Mouse (Mus musculus) heart, postnatal 14 days (tissue): ENCODE data around the gene Depdc7. TPM values are rescaled to one million over a fixed set of nuclear protein-coding genes. Genes with fewer than 3 reads are reported as not detected.

Source experiments
- DNase-seq, 2 experiments: peaks; one replicate each; pipeline ENCODE4 v3.0.0; 2021 to 2022
- intact Hi-C: fragments of 180-260 bp; cut with DNase I; formaldehyde crosslinking; loops from one replicate; pipeline ENCODE4 v1.15.1; 2025
- long read RNA-seq, 2 experiments: library from polyadenylated mRNA; stranded (forward); transcript quantifications; one replicate each; pipeline ENCODE4 v2.0.0; 2021
- total RNA-seq, 2 experiments: library from RNA; stranded (reverse); gene quantifications; 2 replicates each; pipeline ENCODE4 v1.2.3; 2021

Gene Depdc7
- 1 to 10 TPM; 1.4 to 1.6 TPM for total RNA-seq
- long read RNA-seq, experiment 1, partial matches to known transcripts = 0 of 2 reads
- long read RNA-seq, experiment 1, other reads (novel, unspliced or antisense) = 0 of 2 reads
- long read RNA-seq, experiment 2, partial matches to known transcripts = 0 of 2 reads
- long read RNA-seq, experiment 2, other reads (novel, unspliced or antisense) = 0 of 2 reads

DNA sequence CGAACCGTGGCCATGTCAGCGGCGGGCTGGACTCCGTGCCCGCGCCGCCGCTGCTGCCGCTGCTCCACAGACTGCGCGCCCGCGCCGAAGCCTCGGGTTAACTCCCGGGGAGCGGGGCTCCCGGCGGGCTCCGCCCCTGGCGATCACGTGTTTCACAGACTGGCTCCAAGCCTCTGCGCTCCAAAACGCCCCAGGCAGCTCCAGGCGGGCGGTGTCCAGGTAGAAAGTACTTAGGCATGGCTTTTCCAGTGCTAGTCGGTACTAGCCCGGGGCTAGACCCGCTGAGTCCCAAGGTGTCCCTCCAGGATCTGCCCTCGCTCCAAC is at the start of gene Depdc7:
TSS of gene Depdc7 (minus strand) at position 138 of the 324 bp plus-strand sequence.
- intact Hi-C loops = no loop called here
- peak; percentile 91 to 94 for DNase-seq

- no peak for DNase-seq
- intact Hi-C loops = loop anchor here (1.0 to 10.0 kb wide), 2 partner anchors 89 to 330 kb away; no protein-coding TSS in a partner anchor
These were observed 32.1 kb upstream of the Depdc7 start for GRCm38 (mm10) chr2:104774763-104775162.

DNA sequence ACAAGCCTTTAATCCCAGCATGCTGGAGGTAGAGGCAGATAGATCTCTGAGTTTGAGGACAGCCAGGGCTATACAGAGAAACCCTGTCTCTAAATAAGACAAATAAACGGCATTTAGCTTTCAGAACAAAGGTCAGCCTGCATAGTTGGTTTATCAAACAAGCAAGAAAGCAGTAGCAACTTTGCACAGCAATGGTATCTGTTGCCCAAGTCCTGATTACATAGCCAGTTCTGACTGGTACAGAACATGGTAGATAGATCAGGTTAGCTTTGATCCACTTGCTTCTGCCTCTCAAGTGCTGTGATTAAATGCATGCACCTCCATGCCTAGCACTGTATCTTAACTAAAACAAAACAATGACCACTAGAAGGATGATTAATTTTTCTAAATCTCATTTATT is 26.0 kb upstream of the Depdc7 start:
- intact Hi-C loops = no loop called here
- no peak for DNase-seq

DNA sequence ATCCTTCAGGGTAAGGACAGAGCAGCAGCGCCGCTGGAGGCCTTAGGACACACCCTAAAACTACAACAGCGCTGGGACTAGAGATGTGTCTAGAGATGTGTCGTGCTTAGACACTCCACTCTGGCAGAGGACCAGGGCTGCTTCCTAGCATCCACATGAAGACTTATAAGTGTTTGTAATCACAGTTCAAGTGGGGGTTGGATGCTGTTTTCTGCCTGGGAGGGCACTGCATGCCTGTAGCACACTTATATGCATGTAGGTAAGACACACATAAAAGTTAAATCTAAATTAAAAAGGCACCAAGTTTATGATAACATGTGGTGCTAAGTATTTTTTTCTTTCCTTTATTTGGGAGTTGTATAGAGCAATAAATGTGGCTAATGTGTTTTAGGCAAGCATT is 21.3 kb upstream of the Depdc7 start:
- DNase-seq = no peak
- intact Hi-C loops = no loop called here

DNA sequence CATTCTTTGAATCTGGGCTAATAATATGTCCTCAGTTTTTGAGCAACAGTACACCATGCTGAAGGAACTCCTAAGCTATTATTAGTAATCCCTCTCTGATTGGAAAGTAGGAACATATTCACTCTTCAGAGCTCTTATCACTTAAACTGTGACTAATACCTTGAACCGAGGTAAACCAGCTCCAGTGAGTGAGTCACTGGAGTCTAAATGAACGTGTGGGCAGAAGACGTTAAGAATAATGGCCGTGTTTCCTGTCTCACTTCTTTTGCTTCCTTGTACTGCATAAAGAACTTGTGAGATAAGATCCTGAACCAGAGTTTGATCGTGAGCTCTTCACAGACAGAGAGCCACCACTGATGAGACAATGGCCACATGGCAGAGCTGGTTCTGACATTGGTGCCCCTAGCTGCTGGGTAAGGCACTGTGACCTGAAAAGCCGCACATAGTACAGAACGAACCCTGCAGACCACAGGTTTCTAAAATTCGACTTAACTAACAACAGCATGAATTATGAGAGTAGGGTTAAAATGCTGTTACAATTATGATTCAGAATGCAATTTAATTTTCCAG is 20.5 kb upstream of the Depdc7 start:
- intact Hi-C loops = no loop called here
- no peak for DNase-seq

- intact Hi-C loops = loop anchor here (2.0 kb wide), 1 partner anchor 64 kb away; no protein-coding TSS in a partner anchor
- peak in 1 of 2 experiments; percentile 17 for DNase-seq
These were observed 7.9 kb upstream of the Depdc7 start for GRCm38 (mm10) chr2:104750611-104751010.

DNA sequence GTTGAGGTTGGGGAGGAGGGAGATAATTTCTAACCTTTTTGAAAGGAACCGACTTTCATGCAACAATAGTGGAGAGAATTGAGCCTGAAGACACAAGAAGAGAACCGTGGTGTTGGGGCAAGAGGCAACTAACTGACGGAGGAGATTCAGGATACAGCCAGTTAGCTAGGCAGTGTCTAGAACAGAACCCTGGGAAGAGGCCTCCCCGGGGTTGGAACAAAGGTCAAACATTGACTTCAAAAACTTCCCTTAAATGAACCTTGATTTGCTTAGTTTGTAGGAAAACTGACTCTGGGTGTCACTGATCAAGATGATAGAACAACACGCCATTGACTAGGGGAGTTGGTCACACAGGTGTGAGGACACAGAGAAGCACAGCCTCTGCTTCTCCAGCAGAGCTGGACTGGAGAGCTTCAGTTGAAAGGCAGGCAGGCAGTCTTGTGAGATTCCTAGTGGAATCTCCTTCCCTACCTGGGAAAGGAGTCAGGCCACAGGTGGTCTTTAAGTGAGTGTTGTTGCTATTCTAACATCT is 6.0 kb upstream of the Depdc7 start:
- no peak for DNase-seq
- intact Hi-C loops = no loop called here

DNA sequence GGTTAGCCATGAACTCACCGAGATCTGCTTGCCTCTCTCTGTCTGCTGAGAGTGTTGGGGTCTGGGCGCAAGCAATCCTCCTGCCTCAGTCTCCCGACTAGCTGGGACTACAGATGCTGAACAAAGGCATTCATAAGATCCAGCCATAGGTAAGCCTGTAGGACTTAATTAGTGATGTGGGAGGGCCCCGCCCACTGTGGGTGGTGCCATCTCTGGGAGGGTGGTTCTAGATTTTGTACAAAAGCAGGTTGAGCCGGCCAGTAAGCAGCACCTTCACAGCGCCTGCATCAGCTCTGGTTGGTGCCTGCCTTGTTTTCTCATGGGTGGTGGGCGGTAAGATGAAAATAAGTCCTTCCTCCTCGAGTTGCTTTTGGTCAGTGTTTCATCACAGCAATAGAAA is 3.6 kb upstream of the Depdc7 start:
- intact Hi-C loops = no loop called here
- no peak for DNase-seq

GRCm38 (mm10) chr2:104743971-104744370 is 1.3 kb upstream of the Depdc7 start:
- intact Hi-C loops = no loop called here
- no peak for DNase-seq

DNA sequence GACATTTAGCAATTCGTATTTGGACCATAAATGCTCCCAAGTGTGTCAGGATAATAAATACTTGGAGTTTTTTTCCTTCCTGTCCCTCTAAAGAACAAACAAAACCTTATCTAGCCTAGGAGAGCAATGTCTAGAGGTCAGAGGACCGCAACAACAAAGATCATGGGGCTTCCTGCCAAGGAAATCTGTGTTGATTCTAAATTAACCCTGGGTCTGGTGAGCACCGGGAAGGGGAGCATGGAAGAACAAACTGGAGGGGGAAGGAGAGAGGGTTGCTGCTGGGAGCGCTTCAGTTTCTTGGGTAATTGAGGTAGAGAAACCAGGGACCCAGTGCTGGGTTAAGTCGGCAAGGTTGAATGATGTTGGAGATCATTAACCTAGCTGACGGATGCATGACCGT is 482 bp upstream of the Depdc7 start:
- intact Hi-C loops = no loop called here
- no peak for DNase-seq

DNA sequence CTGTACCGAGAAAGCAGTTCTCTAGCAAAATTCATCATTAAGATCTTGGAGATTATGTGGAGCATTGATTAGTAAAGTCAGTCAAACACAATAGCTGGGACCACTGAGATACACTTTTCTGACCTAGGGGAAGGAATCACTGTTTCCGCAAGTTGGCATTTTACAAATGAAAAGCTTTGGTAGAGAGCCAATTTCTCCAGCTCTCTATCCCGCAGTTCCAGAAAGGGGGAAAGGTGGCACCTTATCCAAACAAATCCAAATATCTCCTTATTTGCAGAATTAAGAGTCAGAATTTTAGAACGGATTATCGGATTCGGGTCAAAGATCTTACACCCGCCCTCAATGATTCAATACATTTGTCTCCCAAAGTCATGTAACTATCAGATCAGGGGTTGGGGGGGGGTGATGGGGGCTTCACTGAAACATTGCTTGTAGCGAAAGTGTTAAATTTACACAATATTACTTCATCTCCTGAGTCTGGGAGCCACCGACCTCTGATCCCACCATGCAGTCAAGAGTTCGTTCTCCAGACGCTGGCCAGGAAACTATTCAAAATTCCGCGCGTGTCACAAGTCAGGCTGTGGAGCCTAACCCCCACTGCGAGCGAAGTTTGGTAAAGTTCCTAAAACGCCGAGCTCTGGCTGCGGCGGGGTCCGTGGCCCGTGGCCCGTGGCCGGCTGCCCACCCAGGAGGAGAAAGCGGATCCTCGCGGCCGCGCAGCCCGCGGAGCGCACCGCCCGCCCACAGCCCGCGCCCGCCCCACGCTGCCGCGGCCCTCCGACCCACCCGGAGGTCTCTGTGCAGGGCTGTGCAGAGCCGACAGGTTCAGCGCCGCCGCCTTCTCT is 560 bp downstream of the Depdc7 start:
- intact Hi-C loops = no loop called here

DNA sequence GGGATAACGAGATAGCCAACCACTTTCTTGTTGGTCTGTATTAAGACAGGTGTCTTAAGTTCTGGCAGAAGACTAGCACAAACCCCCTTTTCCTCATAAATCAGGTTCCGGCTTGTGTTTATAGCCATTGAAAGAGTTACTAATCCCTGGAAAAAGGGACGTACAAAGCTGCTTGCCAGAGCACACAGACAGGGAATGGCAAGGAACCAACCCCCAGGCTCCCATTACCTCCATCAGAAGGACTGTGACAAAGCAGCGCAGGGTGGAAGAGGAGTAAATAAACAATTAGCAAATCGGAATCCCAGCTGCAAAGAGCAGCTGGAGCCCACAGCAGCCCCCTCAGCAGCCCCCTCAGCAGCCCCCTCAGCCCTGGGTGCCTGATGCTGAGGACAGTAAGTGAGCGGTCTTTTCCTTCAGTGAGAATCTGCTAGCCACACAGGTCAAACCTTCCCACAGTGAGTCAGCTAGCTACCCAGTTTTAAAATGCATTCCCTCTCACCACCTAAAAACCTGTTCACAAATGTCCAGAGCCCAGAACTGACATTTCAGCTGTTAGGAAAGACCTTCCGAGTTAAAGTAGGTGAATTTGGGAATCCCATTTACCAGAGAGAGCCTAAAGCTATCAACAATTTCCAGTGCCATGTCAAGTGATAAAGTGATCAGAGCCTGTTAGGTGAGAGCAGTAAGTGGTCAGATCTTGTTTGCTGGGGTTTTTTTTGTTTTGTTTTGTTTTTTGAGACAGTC is 1.5 kb downstream of the Depdc7 start:
- DNase-seq = no peak
- intact Hi-C loops = no loop called here

More for the DNA sequence above, 560 bp downstream of the Depdc7 start:
- no peak for DNase-seq

- intact Hi-C loops = no loop called here
- no peak for DNase-seq
These were observed 2.3 kb downstream of the Depdc7 start for GRCm38 (mm10) chr2:104740248-104740949.

DNA sequence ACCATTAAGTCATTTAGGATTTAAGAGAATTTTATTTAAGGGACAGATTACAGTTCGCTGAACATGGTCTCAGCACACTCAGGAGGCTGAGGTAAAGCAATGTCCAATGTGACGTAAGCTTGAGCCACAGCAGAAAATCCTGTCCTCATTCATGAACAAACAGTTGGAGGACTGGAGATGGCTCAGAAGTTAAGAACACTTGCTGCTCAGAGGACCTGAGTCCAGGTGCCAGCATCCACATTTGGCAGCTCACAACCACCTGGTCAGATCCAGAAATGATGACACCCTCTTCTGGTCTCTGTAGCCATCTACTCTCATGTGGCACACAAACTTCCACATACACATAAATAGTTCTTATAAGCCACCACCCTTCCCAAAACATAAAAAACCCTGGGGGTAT is 3.0 kb downstream of the Depdc7 start:
- intact Hi-C loops = no loop called here
- DNase-seq = no peak

DNA sequence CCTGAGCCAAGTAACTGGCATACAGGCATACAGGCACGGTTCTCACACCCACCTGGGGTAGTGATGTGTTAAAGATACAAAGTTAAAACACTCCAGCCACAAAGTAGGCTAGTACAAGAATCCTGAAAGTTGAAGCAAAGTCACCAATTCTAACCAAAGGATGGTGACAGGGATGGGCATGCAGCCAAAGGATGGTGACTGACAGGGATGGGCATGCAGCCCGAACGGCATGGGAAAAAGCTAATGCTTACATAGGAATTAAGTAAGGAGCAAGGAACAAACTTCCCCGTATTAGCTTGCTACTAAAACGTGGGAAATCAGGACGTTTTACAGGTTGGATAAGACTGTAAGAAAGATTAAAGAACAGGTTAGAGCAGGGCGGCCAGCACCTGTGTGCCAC is 6.4 kb downstream of the Depdc7 start:
- intact Hi-C loops = no loop called here
- no peak for DNase-seq

DNA sequence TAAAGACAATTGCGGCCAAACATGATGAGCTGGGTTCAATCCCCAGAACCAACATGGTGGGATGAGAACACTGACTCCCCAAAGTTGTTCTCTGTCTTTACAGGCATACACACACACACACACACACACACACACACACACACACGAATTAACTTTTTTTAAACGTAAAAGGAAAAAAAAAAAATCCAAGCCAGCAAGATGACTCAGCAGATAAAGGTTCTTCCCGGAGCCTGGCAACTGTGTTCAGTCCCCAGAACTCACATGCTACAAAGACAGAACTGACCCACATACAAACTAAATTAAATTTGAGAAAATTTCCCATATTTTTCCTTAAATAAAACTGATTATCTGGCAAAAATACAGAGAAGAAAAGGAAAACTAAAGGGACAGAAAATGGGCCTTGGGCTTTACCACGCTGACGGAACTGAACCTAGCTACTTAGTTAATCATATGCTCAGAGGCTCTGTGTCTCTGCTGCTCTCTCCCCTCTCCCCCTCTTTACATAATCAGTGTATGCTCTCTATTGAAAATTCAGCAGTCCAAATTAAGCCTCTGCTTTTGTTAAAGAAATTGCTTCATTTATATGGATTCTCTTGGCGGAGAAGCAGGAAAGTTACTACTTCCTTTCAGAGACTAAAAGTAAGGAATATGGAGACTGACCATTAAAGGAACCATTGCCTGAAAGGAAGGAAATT is 10.0 kb downstream of the Depdc7 start:
- no peak for DNase-seq
- intact Hi-C loops = no loop called here

- intact Hi-C loops = no loop called here
These were observed 10.6 kb downstream of the Depdc7 start for GRCm38 (mm10) chr2:104732033-104732444.

GRCm38 (mm10) chr2:104727369-104727768 is 15.3 kb downstream of the Depdc7 start:
- intact Hi-C loops = no loop called here
- no peak for DNase-seq

More at GRCm38 (mm10) chr2:104732033-104732444, 10.6 kb downstream of the Depdc7 start:
- no peak for DNase-seq

GRCm38 (mm10) chr2:104722021-104722420 is 20.7 kb downstream of the Depdc7 start:
- intact Hi-C loops = no loop called here
- DNase-seq = no peak

GRCm38 (mm10) chr2:104717827-104718226 is 24.9 kb downstream of the Depdc7 start:
- intact Hi-C loops = no loop called here
- DNase-seq = no peak
